Mouse (Mus musculus): ENCODE data around the gene Rfesd. TPM values are rescaled to one million over a fixed set of nuclear protein-coding genes. Genes with fewer than 3 reads are reported as not detected.

Gene Rfesd
- polyA plus RNA-seq, 1 experiment from 2014 or later: 15.3 TPM

DNA sequence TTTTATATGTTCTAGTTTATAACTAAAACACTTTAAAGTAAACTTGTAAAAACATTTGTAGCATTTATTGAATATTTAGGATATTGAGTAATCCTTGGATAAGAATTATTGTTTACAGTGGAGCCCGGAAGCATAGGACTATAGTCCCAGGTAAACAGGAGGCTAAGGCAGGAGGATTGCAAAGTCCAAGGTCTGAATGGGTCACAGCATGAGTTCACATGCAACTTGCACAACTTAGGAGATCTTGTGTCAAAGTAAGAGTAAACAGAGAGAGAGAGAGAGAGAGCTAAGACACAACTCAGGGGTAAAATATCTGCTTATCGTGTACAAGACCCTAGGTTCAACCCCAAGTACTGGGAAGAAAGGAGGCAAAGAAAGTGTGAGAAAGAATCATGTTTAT, 41.9 kb downstream of the Rfesd start:
- Histone ChIP-seq H3K4me3 (ENCODE audit: control insufficient read depth in 1 of 2, insufficient read depth in 1 of 2, low read depth in 1 of 2, low read length in 2 of 2) (no peak overlapping the region), H3K27me3 (ENCODE audit: control insufficient read depth, insufficient read depth, low read length) (no peaks in the 10 kb centered on the region), H3K27ac (replicated peaks in 1 of 2; ENCODE audit: control insufficient read depth in 1 of 2, insufficient read depth in 1 of 2, low read depth in 2 of 2, low read length in 2 of 2) (no peak overlapping the region), H3K36me3 (ENCODE audit: control insufficient read depth, insufficient read depth, low read length) (no peaks in the 10 kb centered on the region), H3K9me3 (ENCODE audit: control insufficient read depth, low read length) (no peaks in the 10 kb centered on the region), H3K4me2 (ENCODE audit: low read length) (no peak overlapping the region), H3K9ac (ENCODE audit: low read length) (no peak overlapping the region), H3K4me1 (ENCODE audit: control insufficient read depth in 2 of 2, insufficient read depth in 2 of 2, low read length in 2 of 2) (no peaks in the 10 kb centered on the region)
- no peak for ATAC-seq (ENCODE audit: insufficient number of reproducible peaks, insufficient read depth, low FRiP score, low read depth)
- 88% methylated on average over 2 of the region's 2 CpGs for WGBS

DNA sequence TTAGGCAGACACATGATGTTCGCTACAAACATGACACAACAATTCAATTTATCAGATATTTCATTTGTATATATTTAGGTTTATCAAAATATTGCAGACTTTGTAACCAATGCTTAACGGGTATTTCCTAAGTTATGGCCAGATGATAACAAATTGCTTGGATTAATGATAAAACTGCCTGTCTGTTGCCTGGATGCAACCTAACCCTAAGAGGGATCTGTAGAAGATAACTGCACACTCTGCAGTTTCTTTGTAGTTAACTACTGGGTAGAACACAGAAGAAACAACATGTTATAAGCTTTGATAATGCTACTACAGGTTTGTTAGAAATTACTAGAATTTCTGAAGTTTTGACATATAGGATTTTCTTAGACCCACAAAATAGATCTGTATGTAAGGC, 42.3 kb downstream of the Rfesd start:
- Histone ChIP-seq H3K27me3 (ENCODE audit: control insufficient read depth, insufficient read depth, low read length) (no peaks in the 10 kb centered on the region), H3K4me1 (ENCODE audit: control insufficient read depth in 2 of 2, insufficient read depth in 2 of 2, low read length in 2 of 2) (no peaks in the 10 kb centered on the region), H3K4me3 (ENCODE audit: control insufficient read depth in 1 of 2, insufficient read depth in 1 of 2, low read depth in 1 of 2, low read length in 2 of 2) (no peak overlapping the region), H3K9me3 (ENCODE audit: control insufficient read depth, low read length) (no peaks in the 10 kb centered on the region), H3K27ac (replicated peaks in 1 of 2; ENCODE audit: control insufficient read depth in 1 of 2, insufficient read depth in 1 of 2, low read depth in 2 of 2, low read length in 2 of 2) (no peak overlapping the region), H3K9ac (ENCODE audit: low read length) (no peak overlapping the region), H3K36me3 (ENCODE audit: control insufficient read depth, insufficient read depth, low read length) (no peaks in the 10 kb centered on the region), H3K4me2 (ENCODE audit: low read length) (no peak overlapping the region)
- no peak for ATAC-seq (ENCODE audit: insufficient number of reproducible peaks, insufficient read depth, low FRiP score, low read depth)
- WGBS: 81% methylated on average over 2 of the region's 2 CpGs

DNA sequence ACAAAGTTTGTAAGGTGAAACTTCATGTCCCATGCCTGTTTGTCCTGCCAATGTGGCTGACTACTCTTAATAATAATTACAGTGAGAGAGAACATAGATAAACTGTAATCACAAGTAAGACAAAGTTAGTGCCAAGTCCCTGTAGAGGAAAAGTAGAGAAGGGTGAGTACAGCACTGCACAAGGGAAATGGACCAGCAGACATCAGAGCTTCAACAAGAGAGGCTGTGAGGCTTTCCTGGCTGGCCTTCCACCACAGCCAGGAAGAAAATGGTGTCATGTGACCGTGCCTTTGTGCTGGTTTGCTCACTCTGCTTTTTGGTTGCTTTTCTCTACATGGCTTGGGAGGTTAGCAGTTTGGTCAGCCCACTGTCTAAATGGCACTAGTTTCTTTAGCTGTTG, 42.9 kb downstream of the Rfesd start:
- WGBS: 54% methylated on average over 1 of the region's 1 CpGs
- H3K4me1 ChIP-seq (ENCODE audit: control insufficient read depth in 2 of 2, insufficient read depth in 2 of 2, low read length in 2 of 2): no peaks in the 10 kb centered on the region
- no peaks in the 10 kb centered on the region for H3K36me3 ChIP-seq (ENCODE audit: control insufficient read depth, insufficient read depth, low read length)
- H3K27ac ChIP-seq (replicated peaks in 1 of 2; ENCODE audit: control insufficient read depth in 1 of 2, insufficient read depth in 1 of 2, low read depth in 2 of 2, low read length in 2 of 2): no peak overlapping the region
- H3K4me3 ChIP-seq (ENCODE audit: control insufficient read depth in 1 of 2, insufficient read depth in 1 of 2, low read depth in 1 of 2, low read length in 2 of 2): no peak overlapping the region
- no peaks in the 10 kb centered on the region for H3K27me3 ChIP-seq (ENCODE audit: control insufficient read depth, insufficient read depth, low read length)
- H3K4me2 ChIP-seq (ENCODE audit: low read length): no peak overlapping the region
- H3K9me3 ChIP-seq (ENCODE audit: control insufficient read depth, low read length): no peaks in the 10 kb centered on the region
- no peak for ATAC-seq (ENCODE audit: insufficient number of reproducible peaks, insufficient read depth, low FRiP score, low read depth)
- no peak overlapping the region for H3K9ac ChIP-seq (ENCODE audit: low read length)

DNA sequence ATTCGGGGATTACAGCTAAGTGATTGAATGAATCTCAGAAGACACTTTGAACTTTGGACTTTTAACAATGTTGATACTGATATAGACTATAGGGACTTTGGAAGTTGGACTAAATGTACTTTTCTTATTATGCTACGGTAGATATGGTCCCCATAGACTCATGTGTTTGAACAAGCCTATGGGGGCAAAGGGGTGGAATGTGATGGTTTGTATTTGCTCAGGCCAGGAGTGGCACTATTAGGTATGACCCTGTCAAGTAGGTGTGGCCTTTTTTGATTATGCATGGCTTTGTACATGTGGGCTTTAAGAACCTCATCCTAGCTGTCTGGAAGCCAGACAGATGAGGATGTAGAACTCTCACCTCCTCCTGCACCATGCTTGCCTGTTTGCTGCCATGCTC, 44.0 kb downstream of the Rfesd start:
- H3K27me3 ChIP-seq (ENCODE audit: control insufficient read depth, insufficient read depth, low read length): no peaks in the 10 kb centered on the region
- H3K27ac ChIP-seq (replicated peaks in 1 of 2; ENCODE audit: control insufficient read depth in 1 of 2, insufficient read depth in 1 of 2, low read depth in 2 of 2, low read length in 2 of 2): no peak overlapping the region
- no peak for ATAC-seq (ENCODE audit: insufficient number of reproducible peaks, insufficient read depth, low FRiP score, low read depth)
- H3K4me2 ChIP-seq (ENCODE audit: low read length): no peak overlapping the region
- no peaks in the 10 kb centered on the region for H3K36me3 ChIP-seq (ENCODE audit: control insufficient read depth, insufficient read depth, low read length)
- no peaks in the 10 kb centered on the region for H3K4me1 ChIP-seq (ENCODE audit: control insufficient read depth in 2 of 2, insufficient read depth in 2 of 2, low read length in 2 of 2)
- no peaks in the 10 kb centered on the region for H3K9me3 ChIP-seq (ENCODE audit: control insufficient read depth, low read length)
- 75% methylated on average over 2 of the region's 2 CpGs for WGBS
- no peak overlapping the region for H3K4me3 ChIP-seq (ENCODE audit: control insufficient read depth in 1 of 2, insufficient read depth in 1 of 2, low read depth in 1 of 2, low read length in 2 of 2)
- no peak overlapping the region for H3K9ac ChIP-seq (ENCODE audit: low read length)

DNA sequence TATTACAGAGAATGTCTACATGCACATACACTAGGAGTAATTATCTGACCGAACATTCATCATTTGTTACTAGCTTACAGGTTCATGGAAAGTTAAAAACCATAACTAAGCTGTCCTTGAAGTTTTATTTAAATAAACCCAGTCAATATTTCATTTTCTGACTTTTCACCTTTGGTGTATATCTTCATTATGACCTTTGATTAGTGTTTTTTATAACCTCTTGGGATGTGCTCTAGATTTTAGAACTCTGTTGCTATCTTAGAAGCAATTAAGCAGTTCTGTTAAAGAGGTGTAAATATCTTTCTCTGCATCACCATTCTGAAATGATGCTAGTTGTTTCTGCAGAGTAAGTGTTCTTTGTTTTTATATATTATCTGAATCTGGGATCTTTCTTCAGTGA, 51.7 kb downstream of the Rfesd start, which contains the start of gene Spata9:
Spata9 (plus strand) TSS at position 301 of the 400 bp plus-strand sequence.
- no peaks in the 10 kb centered on the region; the same call in 1 of the 2 replicates for H3K9me3 ChIP-seq (ENCODE audit: control insufficient read depth, low read length)

DNA sequence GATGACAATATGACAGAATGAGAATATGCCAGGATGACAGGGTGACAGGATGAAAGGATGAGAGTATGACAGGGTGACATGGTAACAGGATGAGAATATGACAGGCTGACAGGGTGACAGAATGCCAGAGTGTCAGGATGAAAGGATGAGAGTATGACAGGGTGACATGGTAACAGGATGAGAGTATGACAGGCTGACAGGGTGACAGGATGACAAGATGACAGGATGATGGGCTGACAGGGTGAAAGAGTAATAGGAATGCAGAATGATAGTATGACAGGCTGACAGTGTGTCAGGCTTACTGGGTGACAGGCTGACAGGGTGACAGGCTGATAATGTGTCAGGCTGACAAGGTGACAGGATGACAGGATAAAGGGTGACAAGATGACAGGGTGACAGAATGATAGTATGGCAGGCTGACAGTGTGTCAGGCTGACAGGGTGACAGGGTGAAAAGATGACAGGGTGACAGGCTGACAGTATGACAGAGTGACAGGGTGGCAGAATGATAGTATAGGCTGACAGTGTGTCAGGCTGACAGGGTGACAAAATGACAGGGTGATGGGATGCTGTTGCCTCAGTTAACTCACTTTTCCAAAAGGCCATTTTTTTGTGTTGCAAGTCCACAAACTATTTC, 63.0 kb downstream of the Rfesd start:
- Histone ChIP-seq H3K4me3 (ENCODE audit: control insufficient read depth in 1 of 2, insufficient read depth in 1 of 2, low read depth in 1 of 2, low read length in 2 of 2) (no peak overlapping the region), H3K9me3 (ENCODE audit: control insufficient read depth, low read length) (peaks cover 6% of the 10 kb centered on the region; the same call in 1 of the 2 replicates), H3K27me3 (ENCODE audit: control insufficient read depth, insufficient read depth, low read length) (no peaks in the 10 kb centered on the region), H3K36me3 (ENCODE audit: control insufficient read depth, insufficient read depth, low read length) (no peaks in the 10 kb centered on the region), H3K27ac (replicated peaks in 1 of 2; ENCODE audit: control insufficient read depth in 1 of 2, insufficient read depth in 1 of 2, low read depth in 2 of 2, low read length in 2 of 2) (no peak overlapping the region), H3K4me2 (ENCODE audit: low read length) (no peak overlapping the region), H3K4me1 (ENCODE audit: control insufficient read depth in 2 of 2, insufficient read depth in 2 of 2, low read length in 2 of 2) (no peaks in the 10 kb centered on the region), H3K9ac (ENCODE audit: low read length) (no peak overlapping the region)
- no peak for ATAC-seq (ENCODE audit: insufficient number of reproducible peaks, insufficient read depth, low FRiP score, low read depth)

More for the DNA sequence above, 51.7 kb downstream of the Rfesd start, which contains the start of gene Spata9:
- no peak within 1 kb of the TSS for H3K27ac ChIP-seq (replicated peaks in 1 of 2; ENCODE audit: control insufficient read depth in 1 of 2, insufficient read depth in 1 of 2, low read depth in 2 of 2, low read length in 2 of 2)
- no peak within 1 kb of the TSS for H3K4me2 ChIP-seq (ENCODE audit: low read length)
- H3K4me3 ChIP-seq (ENCODE audit: control insufficient read depth in 1 of 2, insufficient read depth in 1 of 2, low read depth in 1 of 2, low read length in 2 of 2): no peak within 1 kb of the TSS
- no peaks in the 10 kb centered on the region for H3K4me1 ChIP-seq (ENCODE audit: control insufficient read depth in 2 of 2, insufficient read depth in 2 of 2, low read length in 2 of 2)
- H3K9ac ChIP-seq (ENCODE audit: low read length): no peak within 1 kb of the TSS
- WGBS: 59% methylated on average over 1 of the region's 1 CpGs
- ATAC-seq (ENCODE audit: insufficient number of reproducible peaks, insufficient read depth, low FRiP score, low read depth): no peak
- H3K36me3 ChIP-seq (ENCODE audit: control insufficient read depth, insufficient read depth, low read length): no peaks in the 10 kb centered on the region
- H3K27me3 ChIP-seq (ENCODE audit: control insufficient read depth, insufficient read depth, low read length): no peaks in the 10 kb centered on the region

Other genes starting within 250 kb of the Rfesd start
- gene Glrx, start 178.9 kb downstream of the Rfesd start, polyA plus RNA-seq (2014; fragmentation: Nextera tagmentation; extraction: Ambion mirVana): 142 and 143 TPM in 2 replicates
- gene Rhobtb3, start 74.8 kb downstream of the Rfesd start, polyA plus RNA-seq (2014; fragmentation: Nextera tagmentation; extraction: Ambion mirVana): 34.5 and 35.0 TPM in 2 replicates
- gene Spata9, start 51.6 kb downstream of the Rfesd start, polyA plus RNA-seq (2014; fragmentation: Nextera tagmentation; extraction: Ambion mirVana): 0.46 TPM in 1 of 2 replicates, not detected in the other
- gene Gpr150, start 38.3 kb upstream of the Rfesd start, polyA plus RNA-seq (2014; fragmentation: Nextera tagmentation; extraction: Ambion mirVana): not detected in 2 replicates
- gene Arsk, start 79.9 kb upstream of the Rfesd start, polyA plus RNA-seq (2014; fragmentation: Nextera tagmentation; extraction: Ambion mirVana): 3.5 and 3.7 TPM in 2 replicates
- 9.9 and 11.5 TPM in 2 replicates for gene Ttc37, start 80.0 kb upstream of the Rfesd start, polyA plus RNA-seq (2014; fragmentation: Nextera tagmentation; extraction: Ambion mirVana)